Mouse (Mus musculus): Measurements from ENCODE around the gene Dpp9. TPM values are rescaled to one million over a fixed set of nuclear protein-coding genes. Genes with fewer than 3 reads are reported as not detected.

Dpp9 gene
- polyA plus RNA-seq, 1 experiment from 2014 or later, result 33.8 TPM

GRCm38 (mm10) chr17:56162231-56162774 lies 56.4 kb downstream of the Dpp9 start, which contains the start of gene Tnfaip8l1:
Gene Tnfaip8l1 (plus strand): TSS chr17:56162477.
- H3K4me3 ChIP-seq (ENCODE audit: low read depth, low read length), result peak within 1 kb of the TSS; percentile 36
- peak; percentile 98 for ATAC-seq (ENCODE audit: low FRiP score)
- H3K4me2 ChIP-seq, result peak within 1 kb of the TSS; percentile 65
- H3K9me3 ChIP-seq (ENCODE audit: control insufficient read depth, low read length), result no peaks in the 10 kb centered on the region
- H3K36me3 ChIP-seq (ENCODE audit: control insufficient read depth, insufficient read depth, low read length), result no peaks in the 10 kb centered on the region
- no peak within 1 kb of the TSS for H3K27ac ChIP-seq (ENCODE audit: low read depth, low read length)
- peak; percentile 99 for DNase-seq (ENCODE audit: low spot score, missing footprints)
- H3K27me3 ChIP-seq (ENCODE audit: control insufficient read depth, insufficient read depth, low read length), result peaks cover 8% of the 10 kb centered on the region; the same call in 1 of the 2 replicates
- H3K4me1 ChIP-seq (ENCODE audit: control insufficient read depth, insufficient read depth, low read length), result peaks cover 11% of the 10 kb centered on the region
- peak within 1 kb of the TSS; percentile 55 for H3K9ac ChIP-seq (ENCODE audit: low read length)
- 1% methylated on average over 30 of the region's 30 CpGs for WGBS

- Histone ChIP-seq H3K4me1 (ENCODE audit: control insufficient read depth, insufficient read depth, low read length) (peaks cover 11% of the 10 kb centered on the region), H3K27ac (ENCODE audit: low read depth, low read length) (no peak overlapping the region), H3K4me2 (no peak overlapping the region), H3K9me3 (ENCODE audit: control insufficient read depth, low read length) (no peaks in the 10 kb centered on the region), H3K9ac (ENCODE audit: low read length) (no peak overlapping the region), H3K27me3 (ENCODE audit: control insufficient read depth, insufficient read depth, low read length) (peaks cover 11% of the 10 kb centered on the region; the same call in 1 of the 2 replicates), H3K4me3 (ENCODE audit: low read depth, low read length) (no peak overlapping the region), H3K36me3 (ENCODE audit: control insufficient read depth, insufficient read depth, low read length) (no peaks in the 10 kb centered on the region)
- WGBS, result 3% methylated on average over 9 of the region's 9 CpGs
- DNase-seq (ENCODE audit: low spot score, missing footprints), result peak; percentile 98
- ATAC-seq (ENCODE audit: low FRiP score), result peak; percentile 30; the same call in 1 of the 2 replicates
Observed at GRCm38 (mm10) chr17:56159729-56160128, 59.0 kb downstream of the Dpp9 start.

GRCm38 (mm10) chr17:56153643-56154042 lies 65.1 kb downstream of the Dpp9 start:
- H3K27me3 ChIP-seq (ENCODE audit: control insufficient read depth, insufficient read depth, low read length), result peaks cover 15% of the 10 kb centered on the region
- DNase-seq (ENCODE audit: low spot score, missing footprints), result peak; percentile 87
- H3K9ac ChIP-seq (ENCODE audit: low read length), result no peak overlapping the region
- no peak overlapping the region for H3K4me2 ChIP-seq
- H3K27ac ChIP-seq (ENCODE audit: low read depth, low read length), result no peak overlapping the region
- no peaks in the 10 kb centered on the region for H3K36me3 ChIP-seq (ENCODE audit: control insufficient read depth, insufficient read depth, low read length)
- 61% methylated on average over 9 of the region's 9 CpGs for WGBS
- no peak overlapping the region for H3K4me3 ChIP-seq (ENCODE audit: low read depth, low read length)
- peak; percentile 79 for ATAC-seq (ENCODE audit: low FRiP score)
- H3K9me3 ChIP-seq (ENCODE audit: control insufficient read depth, low read length), result no peaks in the 10 kb centered on the region
- peaks cover 4% of the 10 kb centered on the region for H3K4me1 ChIP-seq (ENCODE audit: control insufficient read depth, insufficient read depth, low read length)

- no peak overlapping the region for H3K27ac ChIP-seq (ENCODE audit: low read depth, low read length)
- H3K4me2 ChIP-seq, result no peak overlapping the region
- H3K9me3 ChIP-seq (ENCODE audit: control insufficient read depth, low read length), result no peaks in the 10 kb centered on the region
- 43% methylated on average over 2 of the region's 2 CpGs for WGBS
- H3K27me3 ChIP-seq (ENCODE audit: control insufficient read depth, insufficient read depth, low read length), result peaks cover 20% of the 10 kb centered on the region
- peaks cover 7% of the 10 kb centered on the region for H3K4me1 ChIP-seq (ENCODE audit: control insufficient read depth, insufficient read depth, low read length)
- no peaks in the 10 kb centered on the region for H3K36me3 ChIP-seq (ENCODE audit: control insufficient read depth, insufficient read depth, low read length)
- no peak overlapping the region for H3K4me3 ChIP-seq (ENCODE audit: low read depth, low read length)
- H3K9ac ChIP-seq (ENCODE audit: low read length), result no peak overlapping the region
- ATAC-seq (ENCODE audit: low FRiP score), result no peak
- DNase-seq (ENCODE audit: low spot score, missing footprints), result no peak
Observed at GRCm38 (mm10) chr17:56149897-56150296, 68.8 kb downstream of the Dpp9 start.

- no peak overlapping the region for H3K27ac ChIP-seq (ENCODE audit: low read depth, low read length)
- no peaks in the 10 kb centered on the region for H3K36me3 ChIP-seq (ENCODE audit: control insufficient read depth, insufficient read depth, low read length)
- peaks cover 20% of the 10 kb centered on the region for H3K27me3 ChIP-seq (ENCODE audit: control insufficient read depth, insufficient read depth, low read length)
- peaks cover 7% of the 10 kb centered on the region for H3K4me1 ChIP-seq (ENCODE audit: control insufficient read depth, insufficient read depth, low read length)
- H3K9me3 ChIP-seq (ENCODE audit: control insufficient read depth, low read length), result no peaks in the 10 kb centered on the region
- WGBS, result 2% methylated on average over 30 of the region's 30 CpGs
- ATAC-seq (ENCODE audit: low FRiP score) (peak; percentile 35; the same call in 1 of the 2 replicates), DNase-seq (ENCODE audit: low spot score, missing footprints) (peak; percentile 88)
- peak overlapping the region; percentile 15 for H3K4me3 ChIP-seq (ENCODE audit: low read depth, low read length)
- H3K4me2 ChIP-seq, result peak overlapping the region; percentile 43
- peak overlapping the region; percentile 52 for H3K9ac ChIP-seq (ENCODE audit: low read length)
Observed at GRCm38 (mm10) chr17:56148790-56149618, 69.7 kb downstream of the Dpp9 start.

GRCm38 (mm10) chr17:56148280-56148679 lies 70.4 kb downstream of the Dpp9 start:
- DNase-seq (ENCODE audit: low spot score, missing footprints), result no peak
- 17% methylated on average over 9 of the region's 9 CpGs for WGBS
- no peak overlapping the region for H3K27ac ChIP-seq (ENCODE audit: low read depth, low read length)
- peaks cover 7% of the 10 kb centered on the region for H3K4me1 ChIP-seq (ENCODE audit: control insufficient read depth, insufficient read depth, low read length)
- H3K27me3 ChIP-seq (ENCODE audit: control insufficient read depth, insufficient read depth, low read length), result peaks cover 22% of the 10 kb centered on the region
- H3K36me3 ChIP-seq (ENCODE audit: control insufficient read depth, insufficient read depth, low read length), result no peaks in the 10 kb centered on the region
- no peak overlapping the region for H3K4me3 ChIP-seq (ENCODE audit: low read depth, low read length)
- peak; percentile 20; the same call in 1 of the 2 replicates for ATAC-seq (ENCODE audit: low FRiP score)
- H3K9ac ChIP-seq (ENCODE audit: low read length), result no peak overlapping the region
- peak overlapping the region; percentile 43; the same call in 1 of the 2 replicates for H3K4me2 ChIP-seq
- H3K9me3 ChIP-seq (ENCODE audit: control insufficient read depth, low read length), result no peaks in the 10 kb centered on the region

- DNase-seq (ENCODE audit: low spot score, missing footprints) (no peak), ATAC-seq (ENCODE audit: low FRiP score) (no peak)
- Histone ChIP-seq H3K27me3 (ENCODE audit: control insufficient read depth, insufficient read depth, low read length) (peaks cover 22% of the 10 kb centered on the region), H3K36me3 (ENCODE audit: control insufficient read depth, insufficient read depth, low read length) (no peaks in the 10 kb centered on the region), H3K4me1 (ENCODE audit: control insufficient read depth, insufficient read depth, low read length) (peaks cover 9% of the 10 kb centered on the region), H3K27ac (ENCODE audit: low read depth, low read length) (no peak overlapping the region), H3K4me3 (ENCODE audit: low read depth, low read length) (no peak overlapping the region), H3K9ac (ENCODE audit: low read length) (no peak overlapping the region), H3K9me3 (ENCODE audit: control insufficient read depth, low read length) (no peaks in the 10 kb centered on the region), H3K4me2 (no peak overlapping the region)
- WGBS, result 63% methylated on average over 12 of the region's 12 CpGs
Observed at GRCm38 (mm10) chr17:56147420-56147819, 71.3 kb downstream of the Dpp9 start.

GRCm38 (mm10) chr17:56146131-56146530 lies 72.6 kb downstream of the Dpp9 start:
- Histone ChIP-seq H3K4me2 (no peak overlapping the region), H3K27ac (ENCODE audit: low read depth, low read length) (no peak overlapping the region), H3K9me3 (ENCODE audit: control insufficient read depth, low read length) (no peaks in the 10 kb centered on the region), H3K4me3 (ENCODE audit: low read depth, low read length) (no peak overlapping the region), H3K27me3 (ENCODE audit: control insufficient read depth, insufficient read depth, low read length) (peaks cover 29% of the 10 kb centered on the region), H3K4me1 (ENCODE audit: control insufficient read depth, insufficient read depth, low read length) (peaks cover 18% of the 10 kb centered on the region), H3K9ac (ENCODE audit: low read length) (no peak overlapping the region), H3K36me3 (ENCODE audit: control insufficient read depth, insufficient read depth, low read length) (no peaks in the 10 kb centered on the region)
- no peak for DNase-seq (ENCODE audit: low spot score, missing footprints)
- WGBS, result 22% methylated on average over 9 of the region's 9 CpGs
- no peak for ATAC-seq (ENCODE audit: low FRiP score)

GRCm38 (mm10) chr17:56144546-56144945 lies 74.2 kb downstream of the Dpp9 start:
- H3K9me3 ChIP-seq (ENCODE audit: control insufficient read depth, low read length), result no peaks in the 10 kb centered on the region
- peaks cover 19% of the 10 kb centered on the region for H3K4me1 ChIP-seq (ENCODE audit: control insufficient read depth, insufficient read depth, low read length)
- WGBS, result 77% methylated on average over 9 of the region's 9 CpGs
- no peak for ATAC-seq (ENCODE audit: low FRiP score)
- H3K9ac ChIP-seq (ENCODE audit: low read length), result no peak overlapping the region
- H3K4me3 ChIP-seq (ENCODE audit: low read depth, low read length), result no peak overlapping the region
- H3K27me3 ChIP-seq (ENCODE audit: control insufficient read depth, insufficient read depth, low read length), result peaks cover 38% of the 10 kb centered on the region
- no peak overlapping the region for H3K4me2 ChIP-seq
- no peaks in the 10 kb centered on the region for H3K36me3 ChIP-seq (ENCODE audit: control insufficient read depth, insufficient read depth, low read length)
- DNase-seq (ENCODE audit: low spot score, missing footprints), result no peak
- H3K27ac ChIP-seq (ENCODE audit: low read depth, low read length), result no peak overlapping the region

Data from midbrain, embryonic 11.5 days (tissue).